Mouse (Mus musculus) ovary, adult 18-20 months (tissue): ENCODE results near the gene Lrpap1.
A peak's percentile ranks its signal among the peaks of the same experiment; 100 is the strongest.

Source experiments
- DNase-seq: peaks from one replicate; pipeline ENCODE4 v3.0.0; 2022; ENCODE audit warnings: low spot score, mixed read lengths

Gene Lrpap1

GRCm38 (mm10) chr5:35104960-35105921 lies at the start of gene Lrpap1:
Gene Lrpap1 (minus strand): TSS chr5:35105766.
- peak; percentile 74 for DNase-seq

DNA sequence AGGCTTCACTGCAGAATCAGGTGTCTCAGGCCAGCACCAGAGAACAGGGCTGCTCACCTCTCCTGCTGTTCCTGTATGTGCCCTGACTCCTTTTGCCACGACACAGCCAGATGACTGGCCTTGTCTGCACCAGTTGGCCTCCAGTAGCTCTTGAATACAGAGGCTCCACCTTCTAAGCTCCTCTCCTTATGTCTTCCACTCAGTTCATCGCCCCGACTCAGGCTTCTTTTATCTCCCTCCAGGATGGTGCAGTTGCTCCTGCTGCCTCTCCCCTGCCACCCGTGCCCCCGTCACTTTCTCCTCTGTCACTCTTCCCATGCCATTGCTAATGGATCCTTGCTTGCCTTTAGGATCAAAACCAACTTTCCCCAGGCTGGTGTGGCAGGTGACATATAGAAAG lies 44.4 kb upstream of the Lrpap1 start:
- DNase-seq = no peak

DNA sequence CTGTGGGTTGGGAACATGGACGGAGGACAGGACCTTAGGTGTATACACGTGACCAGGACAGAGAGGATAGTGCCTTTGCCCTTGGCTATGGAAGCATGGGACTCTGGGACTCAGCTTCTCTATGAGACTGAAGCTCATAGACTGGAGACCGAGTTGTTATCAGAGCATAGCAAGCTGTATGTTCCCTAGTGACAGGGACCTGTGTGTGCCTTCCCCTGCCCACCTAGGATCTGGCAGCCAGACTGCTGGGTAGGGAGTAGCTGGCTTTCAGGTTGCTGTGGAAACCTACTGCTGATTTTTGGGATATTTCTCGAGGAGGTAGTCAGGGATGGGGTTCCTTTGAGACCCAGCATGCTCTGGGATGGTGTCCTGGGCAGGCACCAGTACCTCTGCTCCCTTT lies 44.0 kb upstream of the Lrpap1 start:
- DNase-seq = no peak

DNA sequence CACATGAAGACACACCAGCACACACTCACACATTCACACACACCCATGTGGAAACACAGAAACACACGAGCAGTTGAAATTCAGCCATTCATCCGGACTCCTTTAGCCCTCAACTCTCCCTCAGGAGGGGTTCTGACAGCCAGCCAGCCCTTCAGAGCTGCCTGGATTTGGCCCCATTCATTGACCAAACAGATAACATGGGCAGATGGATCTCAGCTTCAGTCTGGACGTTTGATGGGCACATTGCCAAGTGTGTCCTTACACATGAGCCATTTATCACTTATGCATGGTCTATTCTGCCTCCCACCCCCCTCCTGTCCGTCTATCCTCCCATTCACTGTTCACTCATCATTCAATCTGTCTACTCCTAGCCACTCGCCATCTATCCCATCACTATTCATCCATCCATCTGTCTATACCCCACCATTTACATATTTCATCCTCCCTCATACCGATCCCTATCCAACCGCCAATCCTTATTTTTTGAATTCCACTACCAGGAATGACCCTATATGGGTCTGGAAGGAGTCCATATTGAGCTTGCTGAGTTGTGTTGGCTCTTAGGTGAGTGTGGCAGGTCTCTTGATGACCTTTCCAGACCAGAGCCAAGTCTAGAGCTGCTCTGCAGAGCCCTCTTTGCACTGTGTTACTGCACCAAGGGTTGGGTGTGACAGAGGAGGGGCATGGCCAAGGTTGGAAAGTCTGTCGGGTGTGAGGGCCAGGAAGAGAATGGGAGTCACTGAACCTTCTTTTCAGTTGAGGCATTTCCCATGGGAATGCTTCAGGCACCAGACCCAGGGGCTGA lies 42.6 kb upstream of the Lrpap1 start:
- DNase-seq = no peak

GRCm38 (mm10) chr5:35147155-35147962 lies 41.8 kb upstream of the Lrpap1 start:
- DNase-seq = no peak

- no peak for DNase-seq
These were observed 41.2 kb upstream of the Lrpap1 start for GRCm38 (mm10) chr5:35146747-35147146.

DNA sequence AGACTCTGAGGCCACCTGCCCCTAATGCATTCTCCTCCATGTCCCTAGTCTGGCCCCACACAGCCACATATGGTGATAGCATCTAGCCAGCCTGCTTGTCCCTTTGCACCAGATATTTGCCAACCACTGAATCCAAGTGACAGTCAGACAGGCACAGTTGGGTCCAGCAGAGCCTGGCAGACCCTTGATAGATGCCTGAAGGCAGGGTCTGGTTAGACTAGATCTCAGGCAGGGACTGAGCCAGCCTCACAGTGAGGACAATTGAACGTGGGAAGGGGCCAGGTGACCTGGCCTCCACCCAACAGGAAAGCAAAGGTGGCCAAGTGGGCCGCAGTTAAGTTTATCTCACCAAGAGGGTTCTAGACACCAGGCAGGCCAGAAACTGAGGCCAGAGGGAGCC lies 39.1 kb upstream of the Lrpap1 start:
- no peak for DNase-seq

DNA sequence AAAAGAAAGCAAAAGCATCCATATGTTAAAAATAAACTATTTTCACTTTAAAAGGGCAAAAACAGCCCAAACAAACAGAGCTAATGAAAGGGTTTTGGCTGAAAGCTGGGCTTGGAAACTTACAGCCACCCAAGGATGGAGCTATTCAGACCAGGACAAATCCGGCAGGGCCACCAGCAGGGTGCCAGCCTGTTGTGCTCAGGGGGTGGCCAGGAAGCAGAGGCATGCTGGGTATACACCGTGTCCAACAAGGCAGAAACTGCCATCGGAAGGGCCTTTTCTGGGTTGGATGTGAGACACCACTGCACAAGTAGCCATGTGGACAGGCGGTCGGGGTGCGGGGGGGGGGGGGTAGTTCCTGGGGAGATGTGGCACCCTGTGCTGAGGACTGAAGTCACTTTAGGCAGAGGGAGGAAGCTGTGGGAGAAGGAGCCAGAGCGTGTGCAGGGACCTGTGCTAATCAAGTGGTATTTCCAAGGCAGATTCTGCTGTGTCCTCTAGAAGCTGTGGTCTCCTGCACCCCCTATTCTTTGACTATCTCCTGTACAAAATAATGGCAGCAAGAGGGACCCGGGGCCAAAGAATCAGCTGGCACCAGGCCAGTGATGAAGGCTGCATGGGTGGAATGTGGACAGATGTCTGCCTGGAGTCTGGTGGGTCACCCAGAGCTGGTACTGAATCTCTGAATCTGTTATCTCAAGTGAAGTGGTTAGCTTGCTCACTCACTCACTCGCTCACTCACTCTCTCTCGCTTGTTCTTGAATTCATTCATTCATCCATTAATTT lies 38.1 kb upstream of the Lrpap1 start:
- no peak for DNase-seq

DNA sequence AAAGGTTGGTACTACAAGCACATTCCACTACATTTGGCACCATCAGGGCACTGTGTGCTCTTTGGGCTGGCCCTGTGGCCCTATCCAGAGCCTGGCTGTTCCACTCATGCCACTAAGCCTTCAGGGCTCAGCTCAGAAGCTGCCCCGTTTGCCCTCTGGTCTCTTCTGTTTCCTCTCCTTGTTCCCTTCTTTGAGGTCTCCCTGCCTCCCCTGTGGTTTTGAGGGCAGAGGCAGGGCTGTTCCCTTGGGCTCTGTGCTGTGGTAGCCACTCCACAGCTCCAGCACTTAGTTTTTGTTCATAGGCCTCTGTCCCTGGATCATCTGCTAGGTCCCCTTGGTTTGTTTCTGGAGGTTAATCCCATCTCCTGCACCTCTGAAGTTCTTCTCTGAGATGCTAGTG lies 37.3 kb upstream of the Lrpap1 start:
- no peak for DNase-seq

DNA sequence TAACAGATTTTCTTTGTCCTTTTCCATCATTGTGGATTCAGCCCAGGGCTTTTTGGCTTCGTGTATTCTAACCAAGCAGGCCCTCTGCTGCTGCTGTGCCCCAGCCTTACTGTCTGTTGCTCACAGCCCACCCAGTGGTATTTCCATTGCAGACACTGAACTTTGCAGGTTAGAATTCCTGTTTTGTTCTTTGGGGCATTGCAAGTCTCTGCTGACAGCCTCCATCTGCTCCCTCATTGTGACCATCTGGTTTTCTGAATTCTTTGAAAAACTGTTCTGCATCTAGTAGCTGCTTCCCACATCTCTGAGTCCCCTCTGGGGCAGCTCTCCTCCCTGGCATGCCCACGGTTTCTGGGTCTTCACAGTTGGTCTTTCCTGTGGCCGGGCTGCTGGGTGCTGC lies 35.8 kb upstream of the Lrpap1 start:
- no peak for DNase-seq

DNA sequence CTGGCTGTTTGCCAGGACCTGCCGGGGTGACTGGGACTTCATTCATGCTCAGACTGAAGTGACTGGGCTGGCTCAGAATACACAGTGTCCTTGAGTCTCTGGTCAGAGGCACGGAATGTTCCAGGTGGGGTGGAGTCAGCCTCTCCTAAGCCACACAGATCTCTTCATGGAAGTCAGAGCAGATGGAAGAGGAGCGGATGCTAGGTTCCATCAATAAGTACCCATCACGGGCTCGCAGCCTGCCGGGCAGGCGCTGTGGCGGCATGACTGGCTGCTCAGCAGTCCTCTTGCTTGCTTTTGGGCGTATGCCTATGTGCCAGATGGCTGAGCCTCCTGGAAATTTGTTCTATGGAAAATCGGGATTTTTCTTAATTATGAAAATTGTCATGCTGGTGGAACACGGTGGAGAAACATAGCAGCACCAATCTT lies 32.6 kb upstream of the Lrpap1 start:
- DNase-seq = peak; percentile 50

GRCm38 (mm10) chr5:35137510-35138182 lies 32.1 kb upstream of the Lrpap1 start:
- no peak for DNase-seq

- DNase-seq = no peak
These were observed 30.3 kb upstream of the Lrpap1 start for GRCm38 (mm10) chr5:35135903-35136302.

- DNase-seq = no peak
These were observed 28.7 kb upstream of the Lrpap1 start for GRCm38 (mm10) chr5:35134286-35134685.

DNA sequence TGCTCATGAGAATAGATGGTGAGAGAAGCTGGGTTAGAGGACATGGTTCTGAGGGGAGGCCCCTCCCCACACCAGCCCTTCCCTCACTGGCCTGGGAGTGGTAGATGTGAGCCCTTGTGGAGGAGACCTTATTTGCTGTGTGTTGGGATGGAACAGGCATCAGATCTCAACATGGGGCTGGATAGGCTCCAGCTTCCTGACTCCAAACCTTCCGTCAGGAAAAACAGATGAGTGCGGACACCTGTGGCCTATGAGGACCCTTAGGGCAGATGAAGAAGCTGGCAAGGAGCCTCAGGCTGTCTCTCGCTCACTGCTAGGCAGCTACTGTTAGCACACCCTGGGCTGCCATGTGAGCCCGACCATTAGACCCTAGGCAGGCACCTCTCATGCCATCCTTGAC lies 27.9 kb upstream of the Lrpap1 start:
- no peak for DNase-seq

- DNase-seq = no peak
These were observed 26.9 kb upstream of the Lrpap1 start for GRCm38 (mm10) chr5:35132278-35132980.

DNA sequence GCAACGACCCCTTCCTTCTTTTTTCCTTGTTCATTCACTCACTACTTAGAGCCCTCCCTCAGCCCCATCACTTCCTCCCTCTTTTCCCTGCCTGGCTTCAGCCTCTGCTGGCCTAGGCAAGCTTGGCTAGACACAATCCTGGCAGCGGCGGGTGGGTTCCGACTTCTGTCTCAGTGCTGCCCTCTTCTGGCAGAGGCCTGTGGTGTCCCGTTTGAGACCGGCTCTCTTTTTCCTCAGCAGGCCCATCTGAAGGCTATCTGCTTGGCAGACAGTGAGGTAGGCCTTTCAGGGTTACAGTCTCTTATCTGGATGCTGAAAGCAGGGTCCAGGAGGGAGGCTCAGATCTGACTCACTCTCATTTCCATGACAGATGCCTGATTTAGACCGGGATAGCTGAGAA lies 26.2 kb upstream of the Lrpap1 start:
- peak; percentile 79 for DNase-seq

- DNase-seq = no peak
These were observed 25.7 kb upstream of the Lrpap1 start for GRCm38 (mm10) chr5:35131237-35131636.

DNA sequence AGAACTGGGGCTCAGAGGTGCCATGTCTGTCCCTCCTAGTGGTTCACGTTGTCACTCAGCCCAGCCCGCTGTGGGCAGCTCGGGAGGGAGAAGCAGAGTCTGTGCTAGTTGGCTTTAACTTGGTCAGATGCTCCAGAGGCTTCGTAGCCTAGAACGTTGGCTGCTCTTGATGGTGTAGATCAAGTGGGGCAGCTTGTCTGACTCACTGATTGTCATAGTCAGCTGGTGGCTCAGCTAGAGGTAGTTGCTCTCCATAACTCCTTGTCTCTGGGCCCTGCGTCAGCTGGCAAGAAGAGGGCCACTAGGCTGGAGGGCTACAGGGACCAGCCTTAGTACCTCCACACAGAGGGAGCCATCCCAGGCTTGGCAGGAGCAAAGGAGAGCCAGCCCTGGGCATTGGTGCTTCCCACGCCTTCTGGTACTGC lies 24.2 kb upstream of the Lrpap1 start:
- DNase-seq = no peak

DNA sequence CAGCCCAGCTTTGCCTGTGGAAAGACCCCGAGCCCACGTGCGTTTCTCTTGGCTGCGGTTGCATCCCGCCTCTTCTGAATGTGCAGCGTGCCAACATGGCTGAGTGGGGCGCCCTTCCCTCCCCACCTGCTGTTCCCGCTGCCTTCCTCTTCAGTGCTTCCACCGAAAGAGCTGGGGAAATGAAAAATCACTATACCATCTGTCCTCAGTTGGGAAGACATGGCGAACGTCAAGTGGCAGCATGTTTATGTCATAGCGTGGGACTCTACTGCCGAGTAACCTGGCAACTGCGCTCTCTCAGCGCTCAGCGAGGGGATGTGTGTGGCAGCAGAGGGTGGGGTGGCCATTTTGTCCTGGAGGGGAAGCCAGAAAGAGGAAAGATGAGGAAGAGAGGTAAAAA lies 23.6 kb upstream of the Lrpap1 start:
- DNase-seq = no peak
